Mouse (Mus musculus) WW6 (cell line): Measurements from ENCODE around the gene Capza2.

ENCODE experiments used
- DNase-seq: peaks from one replicate; pipeline ENCODE4 v3.0.0-alpha.2; 2013; ENCODE audit warnings: low read depth, low spot score

Capza2 gene

DNA sequence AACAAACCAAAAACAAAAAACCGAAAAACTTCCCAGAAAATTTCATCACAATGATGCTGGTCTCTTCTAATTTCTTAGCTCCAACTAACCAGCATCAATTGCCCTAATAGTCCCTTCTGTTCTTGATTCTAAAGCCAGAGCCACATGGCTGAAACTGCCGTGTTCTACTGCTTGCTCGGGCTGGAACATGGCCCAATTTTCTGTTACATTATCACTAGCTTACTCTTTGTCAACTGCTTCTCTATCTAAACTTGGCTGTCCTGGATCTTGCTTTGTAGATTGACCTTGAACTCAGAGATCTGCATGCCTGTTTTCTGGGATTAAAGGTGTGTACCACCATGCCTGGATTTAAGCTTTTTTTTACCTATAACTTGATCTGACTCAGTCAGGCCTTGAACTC is 69.9 kb downstream of the Capza2 start:
- DNase-seq, result no peak
